ENCODE assay signal across 22 mouse cellular contexts in the genomic region with DNA sequence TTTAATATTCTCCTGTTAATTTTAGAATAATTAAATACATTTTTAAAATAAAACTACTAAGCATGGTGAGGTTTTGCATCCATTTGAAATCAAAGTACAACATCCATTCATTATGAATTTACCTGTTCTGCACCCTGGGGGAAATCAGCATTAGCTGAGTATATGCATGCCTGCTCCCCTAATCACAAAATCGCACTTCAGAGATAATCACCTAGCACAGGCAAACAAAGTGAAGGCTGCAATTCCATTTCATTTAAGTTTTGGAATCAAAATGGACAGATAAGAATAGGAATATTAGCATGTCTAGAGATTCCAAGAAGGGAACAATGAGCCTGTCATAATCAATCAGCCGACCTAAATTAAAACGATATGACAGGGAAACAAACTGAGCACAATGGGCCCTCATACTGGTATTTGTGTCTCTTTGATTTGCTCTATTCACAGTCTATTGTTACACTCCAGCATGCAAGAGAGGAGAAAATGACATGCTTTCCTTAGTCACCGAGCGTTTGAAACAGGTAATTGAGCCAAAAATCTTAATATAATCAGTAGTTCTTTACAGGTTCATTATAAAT.
DNase-seq lines count a peak whose midpoint lies in the region; ATAC-seq and TF ChIP-seq lines count a peak whose summit lies in the region.
"Had no signal": no experiment of that assay in that cellular context is flagged by ENCODE, and none has a peak within 500 bp of the region (broad histone marks: within the 10 kb centered on the region; RNA-seq: fewer than 3 reads in every experiment).

No protein-coding gene starts in this region.

- DNase-seq in hindbrain, postnatal 0 days (ENCODE audit: low spot score): no peak
- peak; percentile 92 for DNase-seq in Muller cell, postnatal 12 days (ENCODE audit: inconsistent ontology term)
- peak; percentile 9 for DNase-seq in forebrain, postnatal 0 days
- no peak for DNase-seq in cerebellum, adult 9-11 months
- DNase-seq in gastrocnemius, postnatal 36 days: no peak
- DNase-seq: adrenal gland, adult 2 months; adrenal gland, postnatal 25 days; cerebellum, adult 2 months; cerebellum, postnatal 14 days; embryo, embryonic 11 days; gastrocnemius, postnatal 10 days; heart, adult 2 months; heart, postnatal 36 days; kidney, adult 2 months had no signal

- WGBS in forebrain, embryonic 13.5 days: 36% methylated on average over 5 of the region's 5 CpGs
- WGBS in forebrain, embryonic 12.5 days: 41% methylated on average over 5 of the region's 5 CpGs
- 43% methylated on average over 5 of the region's 5 CpGs for WGBS in hindbrain, embryonic 16.5 days
- WGBS in hindbrain, postnatal 0 days: 34% methylated on average over 5 of the region's 5 CpGs
- WGBS in forebrain, postnatal 0 days: 28% methylated on average over 5 of the region's 5 CpGs

- peaks cover 5% of the 10 kb centered on the region; the same call in 1 of the 2 replicates for H3K4me1 ChIP-seq in forebrain, embryonic 13.5 days
- peaks cover 4% of the 10 kb centered on the region; the same call in 1 of the 2 replicates for H3K4me1 ChIP-seq in forebrain, embryonic 12.5 days
- no peaks in the 10 kb centered on the region for H3K4me1 ChIP-seq in hindbrain, embryonic 16.5 days (ENCODE audit: control insufficient read depth, insufficient read depth, low read depth, low read length)
- H3K4me1 ChIP-seq in hindbrain, postnatal 0 days (ENCODE audit: insufficient read depth, low read length): no peaks in the 10 kb centered on the region
- H3K4me1 ChIP-seq in forebrain, postnatal 0 days (ENCODE audit: insufficient read depth): no peaks in the 10 kb centered on the region
- H3K4me1 ChIP-seq: embryonic facial prominence, embryonic 12.5 days; heart, embryonic 13.5 days; hindbrain, embryonic 12.5 days had no signal

- ATAC-seq in forebrain, embryonic 13.5 days: peak; percentile 53; the same call in 1 of the 2 replicates
- ATAC-seq in forebrain, embryonic 12.5 days (ENCODE audit: low FRiP score): no peak
- ATAC-seq in hindbrain, embryonic 16.5 days: peak; percentile 45; the same call in 1 of the 2 replicates
- no peak for ATAC-seq in hindbrain, postnatal 0 days
- peak; percentile 70; the same call in 1 of the 2 replicates for ATAC-seq in forebrain, postnatal 0 days
- ATAC-seq: intestine, embryonic 16.5 days; Patski had no signal

- no peaks in the 10 kb centered on the region for H3K27me3 ChIP-seq in forebrain, embryonic 13.5 days
- H3K27me3 ChIP-seq in forebrain, embryonic 12.5 days: no peaks in the 10 kb centered on the region
- H3K27me3 ChIP-seq in hindbrain, embryonic 16.5 days (replicated peaks; ENCODE audit: control insufficient read depth, insufficient read depth, low read length): no peaks in the 10 kb centered on the region
- no peaks in the 10 kb centered on the region for H3K27me3 ChIP-seq in hindbrain, postnatal 0 days (ENCODE audit: insufficient read depth, low read length)
- H3K27me3 ChIP-seq in forebrain, postnatal 0 days (ENCODE audit: insufficient read depth, low read length): no peaks in the 10 kb centered on the region
- H3K27me3 ChIP-seq: embryonic facial prominence, embryonic 12.5 days; heart, embryonic 13.5 days; hindbrain, embryonic 12.5 days; Patski had no signal

- no peak overlapping the region for H3K4me3 ChIP-seq in forebrain, embryonic 13.5 days
- H3K4me3 ChIP-seq in forebrain, embryonic 12.5 days (replicated peaks): no peak overlapping the region
- no peak overlapping the region for H3K4me3 ChIP-seq in hindbrain, embryonic 16.5 days (ENCODE audit: low read length)
- no peak overlapping the region for H3K4me3 ChIP-seq in hindbrain, postnatal 0 days (ENCODE audit: low read length)
- no peak overlapping the region for H3K4me3 ChIP-seq in forebrain, postnatal 0 days (ENCODE audit: low read depth, low read length)
- H3K4me3 ChIP-seq: embryonic facial prominence, embryonic 12.5 days; heart, adult 2 months; heart, embryonic 13.5 days; hindbrain, embryonic 12.5 days had no signal

- intact Hi-C loops in gastrocnemius, postnatal 36 days (cut with DNase I): no loop called here

- TF ChIP-seq CTCF in hindbrain, postnatal 0 days (IDR thresholded peaks at IDR 0.05; ENCODE audit: low read depth): no peak
- TF ChIP-seq CTCF in forebrain, postnatal 0 days (IDR thresholded peaks at IDR 0.05; ENCODE audit: low read depth): no peak

- no peak overlapping the region for H3K27ac ChIP-seq in forebrain, embryonic 13.5 days
- no peak overlapping the region for H3K27ac ChIP-seq in forebrain, embryonic 12.5 days
- no peak overlapping the region for H3K27ac ChIP-seq in hindbrain, embryonic 16.5 days (ENCODE audit: low read depth, low read length)
- no peak overlapping the region for H3K27ac ChIP-seq in hindbrain, postnatal 0 days
- H3K27ac ChIP-seq in forebrain, postnatal 0 days (ENCODE audit: low read depth, low read length): no peak overlapping the region
- H3K27ac ChIP-seq: embryonic facial prominence, embryonic 12.5 days; heart, adult 2 months; heart, embryonic 13.5 days; hindbrain, embryonic 12.5 days had no signal

- H3K9ac ChIP-seq in forebrain, embryonic 13.5 days: no peak overlapping the region
- no peak overlapping the region for H3K9ac ChIP-seq in forebrain, embryonic 12.5 days
- H3K9ac ChIP-seq in hindbrain, embryonic 16.5 days (ENCODE audit: low read depth, low read length): no peak overlapping the region
- H3K9ac ChIP-seq in hindbrain, postnatal 0 days (replicated peaks; ENCODE audit: low read length): no peak overlapping the region
- H3K9ac ChIP-seq in forebrain, postnatal 0 days: no peak overlapping the region
- H3K9ac ChIP-seq: embryonic facial prominence, embryonic 12.5 days; heart, embryonic 13.5 days; hindbrain, embryonic 12.5 days had no signal

- no peak overlapping the region for H3K4me2 ChIP-seq in forebrain, embryonic 13.5 days
- H3K4me2 ChIP-seq in forebrain, embryonic 12.5 days: no peak overlapping the region
- no peak overlapping the region for H3K4me2 ChIP-seq in hindbrain, embryonic 16.5 days (ENCODE audit: low read length)
- no peak overlapping the region for H3K4me2 ChIP-seq in hindbrain, postnatal 0 days (ENCODE audit: low read depth, low read length)
- H3K4me2 ChIP-seq in forebrain, postnatal 0 days (ENCODE audit: low read depth): no peak overlapping the region
- H3K4me2 ChIP-seq: embryonic facial prominence, embryonic 12.5 days; heart, embryonic 13.5 days; hindbrain, embryonic 12.5 days had no signal

- no peaks in the 10 kb centered on the region for H3K9me3 ChIP-seq in forebrain, embryonic 13.5 days (replicated peaks)
- H3K9me3 ChIP-seq in forebrain, embryonic 12.5 days: no peaks in the 10 kb centered on the region
- H3K9me3 ChIP-seq in hindbrain, embryonic 16.5 days (ENCODE audit: control insufficient read depth, low read length): no peaks in the 10 kb centered on the region
- no peaks in the 10 kb centered on the region for H3K9me3 ChIP-seq in hindbrain, postnatal 0 days (ENCODE audit: low read length)
- no peaks in the 10 kb centered on the region for H3K9me3 ChIP-seq in forebrain, postnatal 0 days (ENCODE audit: low read length)
- H3K9me3 ChIP-seq: embryonic facial prominence, embryonic 12.5 days; heart, embryonic 13.5 days; hindbrain, embryonic 12.5 days had no signal

- H3K36me3 ChIP-seq in forebrain, embryonic 13.5 days (ENCODE audit: poor library complexity, severe bottlenecking): no peaks in the 10 kb centered on the region
- no peaks in the 10 kb centered on the region for H3K36me3 ChIP-seq in forebrain, embryonic 12.5 days (replicated peaks)
- H3K36me3 ChIP-seq in hindbrain, embryonic 16.5 days (ENCODE audit: control insufficient read depth, insufficient read depth, low read length): no peaks in the 10 kb centered on the region
- no peaks in the 10 kb centered on the region for H3K36me3 ChIP-seq in hindbrain, postnatal 0 days (ENCODE audit: insufficient read depth, low read length)
- no peaks in the 10 kb centered on the region for H3K36me3 ChIP-seq in forebrain, postnatal 0 days (ENCODE audit: insufficient read depth)
- H3K36me3 ChIP-seq: embryonic facial prominence, embryonic 12.5 days; hindbrain, embryonic 12.5 days had no signal

Comparison
In these comparisons a context has a peak if more than half of its experiments do, and no peak if none do; other contexts are left out.
1. ATAC-seq: peak in forebrain, embryonic 13.5 days (single experiment), hindbrain, embryonic 16.5 days (single experiment) and forebrain, postnatal 0 days (single experiment); none in forebrain, embryonic 12.5 days (single experiment) and hindbrain, postnatal 0 days (single experiment).
2. DNase-seq: peak in Muller cell, postnatal 12 days (single experiment) and forebrain, postnatal 0 days (single experiment); none in hindbrain, postnatal 0 days (single experiment), cerebellum, adult 9-11 months (single experiment) and gastrocnemius, postnatal 36 days (0 of 2).